Mouse (Mus musculus) small intestine, adult 2 months (tissue): ENCODE results near the gene Mdm4. TPM values are rescaled to one million over a fixed set of nuclear protein-coding genes. Genes with fewer than 3 reads are reported as not detected.

Source experiments
- H3K27ac ChIP-seq: fragments of 200-500 bp; 2 replicates; pipeline ENCODE4 v1.5.1; 2012; ENCODE audit warnings: low read depth, low read length, control low read depth, inconsistent platforms; ENCODE audit not compliant: insufficient read depth
- H3K27me3 ChIP-seq: fragments of 200-500 bp; 2 replicates; pipeline ENCODE4 v1.6.1; 2012; ENCODE audit warnings: mild to moderate bottlenecking, moderate library complexity, low read length, inconsistent platforms; ENCODE audit not compliant: control insufficient read depth, insufficient read depth
- H3K36me3 ChIP-seq: fragments of 200-500 bp; 2 replicates; pipeline ENCODE4 v1.6.1; 2012; ENCODE audit warnings: mild to moderate bottlenecking, low read length, control low read depth, inconsistent platforms; ENCODE audit not compliant: control insufficient read depth, insufficient read depth
- H3K4me1 ChIP-seq: fragments of 200-500 bp; 2 replicates; pipeline ENCODE4 v1.6.1; 2012; ENCODE audit warnings: low read length, inconsistent platforms, mixed read lengths; ENCODE audit not compliant: control insufficient read depth, insufficient read depth, insufficient read length
- H3K4me3 ChIP-seq: fragments of 200-500 bp; 2 replicates; pipeline ENCODE4 v1.5.1; 2012; ENCODE audit warnings: low read depth, mild to moderate bottlenecking, control low read depth, inconsistent platforms, low read length, moderate library complexity
- CTCF ChIP-seq: fragments of 200-500 bp; IDR thresholded peaks from 2 replicates; pipeline ENCODE4 v1.5.1; 2012; ENCODE audit warnings: low read depth, mild to moderate bottlenecking, control low read depth, inconsistent platforms, low read length, moderate library complexity, mixed read lengths; ENCODE audit not compliant: insufficient replicate concordance, insufficient read length; ENCODE audit errors: extremely low read depth
- POLR2A ChIP-seq: fragments of 200-500 bp; IDR thresholded peaks from 2 replicates; pipeline ENCODE4 v1.6.1; 2012; ENCODE audit warnings: low read depth, mild to moderate bottlenecking, control low read depth, inconsistent platforms, low read length, moderate library complexity
- WGBS: fragments of 180-500 bp; shearing (Covaris S2); methylation state at CpG from one replicate; pipeline ENCODE4 v1.1.7; 2018; 5-methylcytosine and 5-hydroxymethylcytosine counted together
- polyA plus RNA-seq: library from polyadenylated mRNA; depleted of rRNA; stranded (reverse); fragments of >200 nt; gene quantifications from 2 replicates; pipeline ENCODE4 v1.2.3, GENCODE M21; 2012

The Mdm4 gene
- polyA plus RNA-seq, 1 experiment = 11.2 TPM

DNA sequence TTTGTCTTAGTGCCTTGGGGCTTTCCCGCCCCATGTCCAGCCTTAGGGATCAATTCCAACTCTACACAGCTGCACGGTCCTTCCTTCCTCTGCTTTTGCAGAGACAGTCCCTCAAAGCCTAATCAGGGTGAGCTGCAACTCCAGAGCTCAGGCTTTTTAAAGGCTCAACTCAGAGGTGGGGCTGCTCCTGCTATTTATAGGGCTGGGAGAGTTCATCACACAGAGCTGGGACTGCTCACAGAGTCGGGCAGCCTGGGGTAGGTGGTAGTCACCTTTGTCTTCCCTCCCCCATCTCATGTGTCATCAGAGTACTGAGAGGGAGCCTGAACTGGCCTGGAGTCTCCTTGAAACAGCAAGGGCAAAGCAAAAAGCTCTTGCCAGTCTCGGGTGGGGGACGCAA lies 37.9 kb upstream of the Mdm4 start:
- H3K36me3 ChIP-seq = peaks cover 40% of the 10 kb centered on the region
- WGBS = 71% methylated on average over 5 of the region's 5 CpGs
- H3K4me3 ChIP-seq = no peak overlapping the region
- TF ChIP-seq CTCF = no peak
- TF ChIP-seq POLR2A = no peak
- H3K4me1 ChIP-seq = peaks cover 2% of the 10 kb centered on the region
- no peaks in the 10 kb centered on the region for H3K27me3 ChIP-seq
- H3K27ac ChIP-seq = no peak overlapping the region

- WGBS = 82% methylated on average over 6 of the region's 6 CpGs
These were observed 32.8 kb upstream of the Mdm4 start for GRCm38 (mm10) chr1:133063164-133063563.

DNA sequence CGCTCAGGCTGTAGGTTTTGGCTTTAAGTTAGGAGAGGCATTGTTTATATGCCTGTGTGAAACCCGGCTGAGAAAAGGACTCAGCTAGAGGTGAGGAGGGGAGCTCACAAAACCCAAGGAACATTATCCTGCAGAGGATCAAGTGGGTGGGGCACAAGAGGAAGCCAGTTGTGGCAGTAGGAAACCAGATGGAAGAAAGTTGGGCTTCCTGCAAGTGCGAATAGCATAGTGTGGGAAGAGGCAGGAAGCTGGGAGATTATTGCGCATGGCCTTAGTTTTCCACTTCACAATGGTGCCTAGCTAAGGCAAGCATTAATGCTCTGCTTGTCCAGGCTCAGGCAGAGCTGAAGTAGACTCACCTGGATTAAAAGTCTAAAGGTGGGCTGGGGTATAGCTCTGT lies 30.3 kb upstream of the Mdm4 start:
- H3K4me1 ChIP-seq = peaks cover 39% of the 10 kb centered on the region
- no peak overlapping the region; the same call in 1 of the 2 replicates for H3K27ac ChIP-seq
- TF ChIP-seq POLR2A (no peak), CTCF (no peak)
- H3K4me3 ChIP-seq = no peak overlapping the region
- 69% methylated on average over 4 of the region's 4 CpGs for WGBS
- peaks cover 4% of the 10 kb centered on the region; the same call in 1 of the 2 replicates for H3K36me3 ChIP-seq
- no peaks in the 10 kb centered on the region for H3K27me3 ChIP-seq

More at GRCm38 (mm10) chr1:133063164-133063563, 32.8 kb upstream of the Mdm4 start:
- TF ChIP-seq POLR2A = no peak
- no peak for TF ChIP-seq CTCF
- H3K27ac ChIP-seq = no peak overlapping the region
- H3K27me3 ChIP-seq = no peaks in the 10 kb centered on the region
- peaks cover 21% of the 10 kb centered on the region for H3K4me1 ChIP-seq
- no peak overlapping the region for H3K4me3 ChIP-seq
- peaks cover 19% of the 10 kb centered on the region for H3K36me3 ChIP-seq

- no peak overlapping the region for H3K27ac ChIP-seq
These were observed 29.2 kb upstream of the Mdm4 start for GRCm38 (mm10) chr1:133059592-133059991.

GRCm38 (mm10) chr1:133057345-133058034 lies 27.1 kb upstream of the Mdm4 start:
- H3K4me1 ChIP-seq = peaks cover 56% of the 10 kb centered on the region
- TF ChIP-seq POLR2A = no peak
- no peak for TF ChIP-seq CTCF
- no peaks in the 10 kb centered on the region for H3K27me3 ChIP-seq
- H3K27ac ChIP-seq = peak overlapping the region; percentile 100
- WGBS = 14% methylated on average over 7 of the region's 7 CpGs
- peak overlapping the region; percentile 5; the same call in 1 of the 2 replicates for H3K4me3 ChIP-seq
- H3K36me3 ChIP-seq = peaks cover 4% of the 10 kb centered on the region

More at GRCm38 (mm10) chr1:133059592-133059991, 29.2 kb upstream of the Mdm4 start:
- no peak overlapping the region for H3K4me3 ChIP-seq
- TF ChIP-seq CTCF = no peak
- TF ChIP-seq POLR2A = no peak
- H3K27me3 ChIP-seq = no peaks in the 10 kb centered on the region
- peaks cover 42% of the 10 kb centered on the region for H3K4me1 ChIP-seq
- H3K36me3 ChIP-seq = peaks cover 4% of the 10 kb centered on the region; the same call in 1 of the 2 replicates
- WGBS = 86% methylated on average over 2 of the region's 2 CpGs

- no peak for TF ChIP-seq CTCF
- peaks cover 51% of the 10 kb centered on the region for H3K4me1 ChIP-seq
- no peaks in the 10 kb centered on the region for H3K27me3 ChIP-seq
- H3K36me3 ChIP-seq = peaks cover 2% of the 10 kb centered on the region; the same call in 1 of the 2 replicates
- 66% methylated on average over 8 of the region's 8 CpGs for WGBS
- H3K4me3 ChIP-seq = no peak overlapping the region
- H3K27ac ChIP-seq = no peak overlapping the region
These were observed 24.0 kb upstream of the Mdm4 start for GRCm38 (mm10) chr1:133054326-133054725.

DNA sequence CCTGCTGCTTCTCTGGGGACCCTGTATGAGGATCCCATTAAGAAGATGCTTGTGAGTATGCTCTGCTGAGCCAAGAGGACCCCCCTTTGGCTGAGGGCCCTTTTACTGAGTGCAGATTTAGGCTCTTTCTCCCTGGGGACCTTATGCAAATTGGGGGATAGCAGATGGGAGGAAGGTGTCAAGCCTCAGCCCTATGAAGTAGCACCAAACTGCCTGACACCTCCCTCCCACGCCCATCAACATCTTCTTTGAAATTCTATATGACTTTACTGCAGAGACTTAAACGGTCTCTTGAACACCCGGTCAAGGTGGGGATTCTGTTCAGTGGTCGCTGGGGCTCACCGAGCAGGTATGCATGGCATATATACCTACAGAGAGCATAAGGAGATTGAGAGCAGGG lies 22.7 kb upstream of the Mdm4 start:
- WGBS = 65% methylated on average over 5 of the region's 5 CpGs
- peak overlapping the region; percentile 74 for H3K27ac ChIP-seq
- TF ChIP-seq POLR2A = no peak
- no peak for TF ChIP-seq CTCF
- no peaks in the 10 kb centered on the region for H3K27me3 ChIP-seq
- H3K4me1 ChIP-seq = peaks cover 50% of the 10 kb centered on the region
- H3K36me3 ChIP-seq = peaks cover 2% of the 10 kb centered on the region; the same call in 1 of the 2 replicates
- no peak overlapping the region for H3K4me3 ChIP-seq

- H3K27ac ChIP-seq = peak overlapping the region; percentile 74
- H3K36me3 ChIP-seq = peaks cover 2% of the 10 kb centered on the region; the same call in 1 of the 2 replicates
- no peaks in the 10 kb centered on the region for H3K27me3 ChIP-seq
- WGBS = 86% methylated on average over 2 of the region's 2 CpGs
- TF ChIP-seq CTCF (no peak), POLR2A (no peak)
- peaks cover 44% of the 10 kb centered on the region for H3K4me1 ChIP-seq
- H3K4me3 ChIP-seq = no peak overlapping the region
These were observed 21.5 kb upstream of the Mdm4 start for GRCm38 (mm10) chr1:133051829-133052228.
